Mouse (Mus musculus): ENCODE data around the gene Bcl2. TPM values are rescaled to one million over a fixed set of nuclear protein-coding genes. Genes with fewer than 3 reads are reported as not detected.
A peak's percentile ranks its signal among the peaks of the same experiment; 100 is the strongest.

Gene Bcl2
- total and polyA plus RNA-seq, 2 experiments from 2014 or later = 9.8 to 13.1 TPM

DNA sequence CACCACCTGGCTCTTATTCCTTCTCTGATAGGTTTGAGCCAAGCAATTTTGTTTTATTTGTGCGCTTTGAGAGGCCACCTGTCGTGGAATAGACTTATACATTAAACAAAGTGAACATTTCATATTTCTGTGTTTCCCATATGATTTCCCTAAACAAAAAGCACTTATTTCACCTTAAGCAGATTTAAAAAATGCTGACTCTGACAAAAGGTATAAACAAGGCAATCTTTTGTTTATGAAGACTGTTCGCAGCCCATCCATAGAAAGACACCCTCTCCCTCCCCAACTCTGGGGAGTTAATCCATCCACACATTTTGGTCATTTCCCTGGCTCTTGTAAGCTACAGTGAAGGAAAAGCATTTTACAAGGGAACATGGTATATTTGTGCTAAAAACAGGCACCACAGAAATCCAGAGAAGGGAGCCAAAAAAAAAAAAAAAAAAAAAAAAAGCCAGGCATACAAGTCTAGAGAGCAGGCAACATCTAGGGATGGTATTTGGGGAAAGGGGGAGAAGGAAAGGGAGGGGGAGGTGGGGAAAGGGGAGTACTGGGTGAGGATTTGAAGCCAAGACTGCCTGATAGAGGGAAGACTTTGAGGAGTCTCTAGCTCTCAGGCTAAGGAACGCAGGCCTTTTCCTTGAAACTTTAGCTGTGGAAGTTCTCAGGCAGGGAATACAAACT is 105.8 kb downstream of the Bcl2 start:
- H3K27ac ChIP-seq = no peak overlapping the region

GRCm38 (mm10) chr1:106606951-106607350 is 107.1 kb downstream of the Bcl2 start:
- Histone ChIP-seq H3K27ac (no peak overlapping the region), H3K27me3 (ENCODE audit: insufficient read depth, low read length) (no peaks in the 10 kb centered on the region), H3K9ac (replicated peaks; ENCODE audit: low read length) (no peak overlapping the region), H3K36me3 (ENCODE audit: insufficient read depth, low read length) (no peaks in the 10 kb centered on the region), H3K4me1 (ENCODE audit: insufficient read depth, low read length) (peaks cover 22% of the 10 kb centered on the region), H3K4me2 (ENCODE audit: low read depth, low read length) (no peak overlapping the region), H3K4me3 (ENCODE audit: low read length) (no peak overlapping the region), H3K9me3 (ENCODE audit: low read length) (no peaks in the 10 kb centered on the region)
- no peak for TF ChIP-seq CTCF (IDR thresholded peaks at IDR 0.05; ENCODE audit: low read depth)
- DNase-seq (ENCODE audit: low spot score) (no peak), ATAC-seq (no peak)
- WGBS = 87% methylated on average over 5 of the region's 5 CpGs

More for the DNA sequence above, 105.8 kb downstream of the Bcl2 start:
- Histone ChIP-seq H3K36me3 (ENCODE audit: insufficient read depth, low read length) (no peaks in the 10 kb centered on the region), H3K9ac (replicated peaks; ENCODE audit: low read length) (no peak overlapping the region), H3K9me3 (ENCODE audit: low read length) (no peaks in the 10 kb centered on the region), H3K27me3 (ENCODE audit: insufficient read depth, low read length) (no peaks in the 10 kb centered on the region), H3K4me3 (ENCODE audit: low read length) (no peak overlapping the region), H3K4me1 (ENCODE audit: insufficient read depth, low read length) (peaks cover 9% of the 10 kb centered on the region), H3K4me2 (ENCODE audit: low read depth, low read length) (no peak overlapping the region)
- DNase-seq (ENCODE audit: low spot score) = no peak
- whole genome bisulfite sequencing = 88% methylated on average over 4 of the region's 4 CpGs
- ATAC-seq = no peak
- no peak for TF ChIP-seq CTCF (IDR thresholded peaks at IDR 0.05; ENCODE audit: low read depth)

- 37% methylated on average over 4 of the region's 4 CpGs for WGBS
- TF ChIP-seq CTCF (IDR thresholded peaks at IDR 0.05; ENCODE audit: low read depth) = no peak
- H3K4me2 ChIP-seq (ENCODE audit: low read depth, low read length) = 0 out of 2 replicates have a peak overlapping the region, but pooled peaks have one; percentile 26
Observed at GRCm38 (mm10) chr1:106603406-106603805, 110.7 kb downstream of the Bcl2 start.

DNA sequence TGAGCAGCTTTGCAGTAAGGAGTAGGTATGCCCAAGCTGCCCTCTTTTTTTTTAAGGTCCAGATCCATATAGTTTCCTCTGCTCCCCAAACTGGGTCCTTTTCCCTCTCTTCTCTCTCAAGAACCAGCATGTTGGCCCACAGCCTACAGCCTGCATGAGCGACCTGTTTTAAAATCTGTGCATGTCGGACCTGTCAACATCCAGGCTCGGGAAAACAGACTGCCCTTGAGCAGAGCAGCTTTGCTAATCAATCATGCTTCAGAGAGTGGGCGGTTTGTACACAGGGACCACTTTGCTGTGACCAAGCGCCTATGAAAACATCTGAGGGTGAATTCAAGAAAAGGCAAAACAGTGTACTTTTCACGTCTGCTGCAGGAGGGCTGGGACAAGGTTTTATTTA is 111.1 kb downstream of the Bcl2 start:
- Histone ChIP-seq H3K4me1 (ENCODE audit: insufficient read depth, low read length) (peaks cover 20% of the 10 kb centered on the region), H3K9me3 (ENCODE audit: low read length) (no peaks in the 10 kb centered on the region), H3K27me3 (ENCODE audit: insufficient read depth, low read length) (no peaks in the 10 kb centered on the region), H3K36me3 (ENCODE audit: insufficient read depth, low read length) (no peaks in the 10 kb centered on the region), H3K4me2 (ENCODE audit: low read depth, low read length) (peak overlapping the region; percentile 31), H3K27ac (peak overlapping the region; percentile 52), H3K9ac (replicated peaks; ENCODE audit: low read length) (no peak overlapping the region), H3K4me3 (ENCODE audit: low read length) (no peak overlapping the region)
- DNase-seq (ENCODE audit: low spot score) = peak; percentile 84
- peak; percentile 93 for ATAC-seq
- WGBS = 15% methylated on average over 6 of the region's 6 CpGs
- TF ChIP-seq CTCF (IDR thresholded peaks at IDR 0.05; ENCODE audit: low read depth) = no peak

More at GRCm38 (mm10) chr1:106603406-106603805, 110.7 kb downstream of the Bcl2 start:
- DNase-seq (ENCODE audit: low spot score) (no peak), ATAC-seq (peak; percentile 36)
- H3K36me3 ChIP-seq (ENCODE audit: insufficient read depth, low read length) = no peaks in the 10 kb centered on the region
- H3K27ac ChIP-seq = peak overlapping the region; percentile 52
- H3K9ac ChIP-seq (replicated peaks; ENCODE audit: low read length) = no peak overlapping the region
- H3K9me3 ChIP-seq (ENCODE audit: low read length) = no peaks in the 10 kb centered on the region
- H3K27me3 ChIP-seq (ENCODE audit: insufficient read depth, low read length) = no peaks in the 10 kb centered on the region
- no peak overlapping the region for H3K4me3 ChIP-seq (ENCODE audit: low read length)
- peaks cover 20% of the 10 kb centered on the region for H3K4me1 ChIP-seq (ENCODE audit: insufficient read depth, low read length)

GRCm38 (mm10) chr1:106602536-106602935 is 111.5 kb downstream of the Bcl2 start:
- H3K9ac ChIP-seq (replicated peaks; ENCODE audit: low read length) = no peak overlapping the region
- no peaks in the 10 kb centered on the region for H3K36me3 ChIP-seq (ENCODE audit: insufficient read depth, low read length)
- TF ChIP-seq CTCF (IDR thresholded peaks at IDR 0.05; ENCODE audit: low read depth) = no peak
- H3K4me1 ChIP-seq (ENCODE audit: insufficient read depth, low read length) = peaks cover 20% of the 10 kb centered on the region
- no peaks in the 10 kb centered on the region for H3K27me3 ChIP-seq (ENCODE audit: insufficient read depth, low read length)
- DNase-seq (ENCODE audit: low spot score) = no peak
- peak overlapping the region; percentile 52 for H3K27ac ChIP-seq
- peak; percentile 21; the same call in 1 of the 2 replicates for ATAC-seq
- peak overlapping the region; percentile 31 for H3K4me2 ChIP-seq (ENCODE audit: low read depth, low read length)
- 36% methylated on average over 5 of the region's 5 CpGs for WGBS
- no peaks in the 10 kb centered on the region for H3K9me3 ChIP-seq (ENCODE audit: low read length)
- no peak overlapping the region for H3K4me3 ChIP-seq (ENCODE audit: low read length)

GRCm38 (mm10) chr1:106601247-106601646 is 112.8 kb downstream of the Bcl2 start:
- H3K27me3 ChIP-seq (ENCODE audit: insufficient read depth, low read length) = no peaks in the 10 kb centered on the region
- H3K9me3 ChIP-seq (ENCODE audit: low read length) = no peaks in the 10 kb centered on the region
- no peak overlapping the region for H3K4me3 ChIP-seq (ENCODE audit: low read length)
- no peaks in the 10 kb centered on the region for H3K36me3 ChIP-seq (ENCODE audit: insufficient read depth, low read length)
- no peak overlapping the region for H3K27ac ChIP-seq
- DNase-seq (ENCODE audit: low spot score) (no peak), ATAC-seq (no peak)
- H3K9ac ChIP-seq (replicated peaks; ENCODE audit: low read length) = no peak overlapping the region
- no peak overlapping the region for H3K4me2 ChIP-seq (ENCODE audit: low read depth, low read length)
- 93% methylated on average over 4 of the region's 4 CpGs for WGBS
- no peak for TF ChIP-seq CTCF (IDR thresholded peaks at IDR 0.05; ENCODE audit: low read depth)
- H3K4me1 ChIP-seq (ENCODE audit: insufficient read depth, low read length) = peaks cover 22% of the 10 kb centered on the region

- no peak for DNase-seq (ENCODE audit: low spot score)
- no peak for ATAC-seq
- no peaks in the 10 kb centered on the region for H3K36me3 ChIP-seq (ENCODE audit: insufficient read depth, low read length)
- peaks cover 22% of the 10 kb centered on the region for H3K4me1 ChIP-seq (ENCODE audit: insufficient read depth, low read length)
- no peak overlapping the region for H3K4me2 ChIP-seq (ENCODE audit: low read depth, low read length)
- TF ChIP-seq CTCF (IDR thresholded peaks at IDR 0.05; ENCODE audit: low read depth) = no peak
- H3K27me3 ChIP-seq (ENCODE audit: insufficient read depth, low read length) = no peaks in the 10 kb centered on the region
- no peak overlapping the region for H3K4me3 ChIP-seq (ENCODE audit: low read length)
- no peak overlapping the region for H3K9ac ChIP-seq (replicated peaks; ENCODE audit: low read length)
- WGBS = 87% methylated on average over 5 of the region's 5 CpGs
- H3K27ac ChIP-seq = no peak overlapping the region
- no peaks in the 10 kb centered on the region for H3K9me3 ChIP-seq (ENCODE audit: low read length)
Observed at GRCm38 (mm10) chr1:106600841-106601240, 113.2 kb downstream of the Bcl2 start.

Measured in hindbrain, postnatal 0 days (tissue).